Mouse (Mus musculus) monocyte, adult 5-6 weeks (primary cell): Measurements from ENCODE around the gene Dcp1a. TPM values are rescaled to one million over a fixed set of nuclear protein-coding genes. Genes with fewer than 3 reads are reported as not detected.

Experiments used
- ATAC-seq: fragments of 153-309, 156-312 bp; replicated peaks from 2 replicates; pipeline ENCODE4 v1.8.0; 2017; ENCODE audit warnings: mild to moderate bottlenecking; ENCODE audit not compliant: low TSS enrichment, insufficient number of reproducible peaks, severe bottlenecking, poor library complexity, low FRiP score
- total RNA-seq: library from RNA; stranded (forward); fragments of 200-1000, 200-491, 200-594 nt; gene quantifications from 3 replicates; pipeline ENCODE4 v1.2.3, GENCODE M21; 2017

The Dcp1a gene
- total RNA-seq = 17.9 to 41.2 TPM (median 31.6 TPM) in 3 replicates

GRCm38 (mm10) chr14:30479361-30479948 is at the start of gene Dcp1a:
TSS of gene Dcp1a (plus strand) at chr14:30479535.
- peak; percentile 99 for ATAC-seq

GRCm38 (mm10) chr14:30429606-30430005 is 49.7 kb upstream of the Dcp1a start:
- no peak for ATAC-seq

GRCm38 (mm10) chr14:30430026-30430425 is 49.3 kb upstream of the Dcp1a start:
- no peak for ATAC-seq

GRCm38 (mm10) chr14:30430446-30430845 is 48.9 kb upstream of the Dcp1a start:
- ATAC-seq = no peak

- peak; percentile 98 for ATAC-seq
Observed at GRCm38 (mm10) chr14:30435316-30435715, 44.0 kb upstream of the Dcp1a start.

GRCm38 (mm10) chr14:30439915-30440314 is 39.4 kb upstream of the Dcp1a start:
- ATAC-seq = no peak

- ATAC-seq = no peak
Observed at GRCm38 (mm10) chr14:30455801-30456595, 23.3 kb upstream of the Dcp1a start.

- ATAC-seq = no peak
Observed at GRCm38 (mm10) chr14:30457436-30457835, 21.9 kb upstream of the Dcp1a start.

- ATAC-seq = peak; percentile 84
Observed at GRCm38 (mm10) chr14:30457897-30458296, 21.4 kb upstream of the Dcp1a start.

- no peak for ATAC-seq
Observed at GRCm38 (mm10) chr14:30458820-30459219, 20.5 kb upstream of the Dcp1a start.

- peak; percentile 86 for ATAC-seq
Observed at GRCm38 (mm10) chr14:30459891-30460523, 19.3 kb upstream of the Dcp1a start.

- ATAC-seq = no peak
Observed at GRCm38 (mm10) chr14:30463312-30463711, 16.0 kb upstream of the Dcp1a start.

GRCm38 (mm10) chr14:30473605-30474004 is 5.7 kb upstream of the Dcp1a start:
- ATAC-seq = no peak

GRCm38 (mm10) chr14:30474416-30474815 is 4.9 kb upstream of the Dcp1a start:
- no peak for ATAC-seq

- no peak for ATAC-seq
Observed at GRCm38 (mm10) chr14:30491342-30491741, 12.0 kb downstream of the Dcp1a start, which contains the start of gene Cacna1d. TSS of gene Cacna1d (minus strand) at chr14:30491455.

- no peak for ATAC-seq
Observed at GRCm38 (mm10) chr14:30493276-30493675, 13.9 kb downstream of the Dcp1a start.

- no peak for ATAC-seq
Observed at GRCm38 (mm10) chr14:30494998-30495397, 15.7 kb downstream of the Dcp1a start.

- ATAC-seq = no peak
Observed at GRCm38 (mm10) chr14:30498202-30498601, 18.9 kb downstream of the Dcp1a start.

GRCm38 (mm10) chr14:30504990-30505389 is 25.7 kb downstream of the Dcp1a start:
- ATAC-seq = no peak
